Mouse (Mus musculus) lung, adult 2 months (tissue): ENCODE data around the gene Lims1.

Source experiments
- CTCF ChIP-seq: fragments of 200-500 bp; IDR thresholded peaks from 2 replicates; pipeline ENCODE4 v1.5.1; 2011; ENCODE audit warnings: mild to moderate bottlenecking, low read length, control low read depth; ENCODE audit not compliant: insufficient read depth
- POLR2A ChIP-seq: fragments of 200-500 bp; IDR thresholded peaks from 2 replicates; pipeline ENCODE4 v1.6.1; 2011; ENCODE audit warnings: low read depth, mild to moderate bottlenecking, control low read depth, low read length, borderline replicate concordance; ENCODE audit errors: extremely low read depth

- no peak for TF ChIP-seq POLR2A
- TF ChIP-seq CTCF: no peak
Observed at GRCm38 (mm10) chr10:58382621-58383101, 59.4 kb downstream of the Lims1 start.
